Mouse (Mus musculus): ENCODE measurements at regions not wholly inside any gene's neighbourhood (a gene's known extent, or its start where the extent isn't known, plus 50 kb on each side); places are given as distances from the start of the nearest gene placed in this dataset.

GRCm38 (mm10) chr13:44238308-44238707 is 453.7 kb downstream of the Cd83 start:
- no peak for DNase-seq (ENCODE audit: low read depth, low spot score)

- no peak for DNase-seq (ENCODE audit: low read depth, low spot score)
These were observed 458.6 kb downstream of the Cd83 start for GRCm38 (mm10) chr13:44243211-44243610.

GRCm38 (mm10) chr13:44246714-44247251 is 462.2 kb downstream of the Cd83 start:
- DNase-seq (ENCODE audit: low read depth, low spot score), result no peak

- DNase-seq (ENCODE audit: low read depth, low spot score), result no peak
These were observed 463.3 kb downstream of the Cd83 start for GRCm38 (mm10) chr13:44247861-44248260.

- no peak for DNase-seq (ENCODE audit: low read depth, low spot score)
These were observed 463.8 kb downstream of the Cd83 start for GRCm38 (mm10) chr13:44248401-44248800.

- DNase-seq (ENCODE audit: low read depth, low spot score), result no peak
These were observed 464.5 kb downstream of the Cd83 start for GRCm38 (mm10) chr13:44249119-44249518.

GRCm38 (mm10) chr13:44250474-44251201 is 466.1 kb downstream of the Cd83 start:
- DNase-seq (ENCODE audit: low read depth, low spot score), result no peak

- no peak for DNase-seq (ENCODE audit: low read depth, low spot score)
These were observed 466.9 kb downstream of the Cd83 start for GRCm38 (mm10) chr13:44251503-44251902.

- DNase-seq (ENCODE audit: low read depth, low spot score), result no peak
These were observed 467.9 kb downstream of the Cd83 start for GRCm38 (mm10) chr13:44252496-44252895.

GRCm38 (mm10) chr13:44258422-44258821 is 470.9 kb upstream of the Jarid2 start:
- DNase-seq (ENCODE audit: low read depth, low spot score), result no peak

- DNase-seq (ENCODE audit: low read depth, low spot score), result no peak
These were observed 469.2 kb upstream of the Jarid2 start for GRCm38 (mm10) chr13:44260039-44260438.

- DNase-seq (ENCODE audit: low read depth, low spot score), result no peak
These were observed 468.5 kb upstream of the Jarid2 start for GRCm38 (mm10) chr13:44260637-44261333.

GRCm38 (mm10) chr13:44272746-44273524 is 456.3 kb upstream of the Jarid2 start:
- DNase-seq (ENCODE audit: low read depth, low spot score), result no peak

GRCm38 (mm10) chr13:44277952-44278351 is 451.3 kb upstream of the Jarid2 start:
- no peak for DNase-seq (ENCODE audit: low read depth, low spot score)

GRCm38 (mm10) chr13:44279036-44279435 is 450.2 kb upstream of the Jarid2 start:
- DNase-seq (ENCODE audit: low read depth, low spot score), result no peak

GRCm38 (mm10) chr13:44280296-44280695 is 449.0 kb upstream of the Jarid2 start:
- no peak for DNase-seq (ENCODE audit: low read depth, low spot score)

- no peak for DNase-seq (ENCODE audit: low read depth, low spot score)
These were observed 447.5 kb upstream of the Jarid2 start for GRCm38 (mm10) chr13:44281796-44282195.

- no peak for DNase-seq (ENCODE audit: low read depth, low spot score)
These were observed 447.0 kb upstream of the Jarid2 start for GRCm38 (mm10) chr13:44282306-44282705.

- DNase-seq (ENCODE audit: low read depth, low spot score), result no peak
These were observed 446.3 kb upstream of the Jarid2 start for GRCm38 (mm10) chr13:44282731-44283571.

GRCm38 (mm10) chr13:44285881-44286280 is 443.4 kb upstream of the Jarid2 start:
- DNase-seq (ENCODE audit: low read depth, low spot score), result no peak

- peak; percentile 50 for DNase-seq (ENCODE audit: low read depth, low spot score)
These were observed 439.1 kb upstream of the Jarid2 start for GRCm38 (mm10) chr13:44290199-44290598.
